Mouse (Mus musculus) stomach, embryonic 15.5 days (tissue): Measurements from ENCODE around the gene Fras1. TPM values are rescaled to one million over a fixed set of nuclear protein-coding genes. Genes with fewer than 3 reads are reported as not detected.

Experiments used
- ATAC-seq: fragments of 200-750 bp; cut with Nextera tagmentation; 2 replicates; pipeline ENCODE4 v1.8.0; 2017; ENCODE audit warnings: low read depth, moderate number of reproducible peaks, moderate TSS enrichment; ENCODE audit not compliant: insufficient read depth, low FRiP score
- H3K27ac ChIP-seq: fragments of 300-500 bp; sonication (generic); 2 replicates; pipeline ENCODE4 v1.5.1; 2015; ENCODE audit warnings: mild to moderate bottlenecking, inconsistent platforms
- H3K27me3 ChIP-seq: fragments of 300-500 bp; sonication (generic); replicated peaks from 2 replicates; pipeline ENCODE4 v1.6.1; 2015; ENCODE audit warnings: inconsistent platforms
- H3K36me3 ChIP-seq: fragments of 300-500 bp; sonication (generic); 2 replicates; pipeline ENCODE4 v1.6.1; 2015; ENCODE audit warnings: inconsistent platforms
- H3K4me1 ChIP-seq: fragments of 300-500 bp; sonication (generic); 2 replicates; pipeline ENCODE4 v1.6.1; 2015; ENCODE audit warnings: inconsistent platforms
- H3K4me2 ChIP-seq: fragments of 300-500 bp; sonication (generic); 2 replicates; pipeline ENCODE4 v1.6.1; 2015; ENCODE audit warnings: mild to moderate bottlenecking, inconsistent platforms
- H3K4me3 ChIP-seq: fragments of 300-500 bp; sonication (generic); replicated peaks from 2 replicates; pipeline ENCODE4 v1.5.1; 2015; ENCODE audit warnings: inconsistent platforms
- H3K9ac ChIP-seq: fragments of 300-500 bp; sonication (generic); 2 replicates; pipeline ENCODE4 v1.6.1; 2015; ENCODE audit warnings: inconsistent platforms
- H3K9me3 ChIP-seq: fragments of 300-500 bp; sonication (generic); 2 replicates; pipeline ENCODE4 v1.6.1; 2016; ENCODE audit warnings: inconsistent platforms
- WGBS: fragments of 180-500 bp; shearing (Covaris S2); methylation state at CpG from one replicate; pipeline ENCODE4 v1.1.7; 2015; 5-methylcytosine and 5-hydroxymethylcytosine counted together
- polyA plus RNA-seq: library from polyadenylated mRNA; unstranded; fragments of >200 nt; fragmentation: Nextera tagmentation; extraction: Ambion mirVana; gene quantifications from 2 replicates; pipeline ENCODE4 v1.2.1, GENCODE M21; 2015

The Fras1 gene
- polyA plus RNA-seq, 1 experiment from 2014 or later: 20.3 TPM

DNA sequence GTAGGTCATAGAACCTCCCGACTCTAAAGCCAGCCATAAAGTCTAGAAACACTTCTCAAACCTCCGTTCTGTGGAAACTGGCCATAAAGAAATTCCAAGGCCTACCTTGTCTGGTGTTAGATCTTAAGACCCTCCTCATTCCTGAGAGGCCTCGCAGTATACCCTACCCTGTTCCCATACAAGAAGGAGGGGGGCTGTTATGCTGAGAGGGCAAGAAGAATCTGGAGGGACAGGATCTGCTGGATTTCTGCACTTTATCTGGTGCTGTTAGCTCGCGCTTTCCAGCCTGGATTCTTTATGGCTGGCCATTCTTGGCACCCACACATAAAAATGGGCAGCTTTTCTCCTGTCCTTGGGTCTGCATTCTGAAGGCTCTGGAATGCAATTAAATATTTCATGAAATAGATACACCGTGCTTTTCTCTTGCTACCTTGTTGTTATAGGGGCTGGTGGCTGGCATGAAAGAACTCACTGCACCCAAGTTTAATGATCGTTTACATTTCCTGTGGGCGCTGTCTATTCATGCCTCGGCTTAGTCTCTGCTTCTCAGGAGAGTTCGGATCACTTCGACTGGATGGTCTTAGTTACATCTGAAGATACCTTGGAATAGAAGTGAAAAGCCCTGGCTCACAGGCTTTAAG lies 39.1 kb downstream of the Fras1 start:
- H3K27ac ChIP-seq: 0 out of 2 replicates have a peak overlapping the region, but pooled peaks have one; percentile 52
- peak; percentile 70 for ATAC-seq
- H3K36me3 ChIP-seq: no peaks in the 10 kb centered on the region
- H3K9ac ChIP-seq: no peak overlapping the region
- no peaks in the 10 kb centered on the region for H3K4me1 ChIP-seq
- 0 out of 2 replicates have a peak overlapping the region, but pooled peaks have one; percentile 2 for H3K4me2 ChIP-seq
- no peak overlapping the region for H3K4me3 ChIP-seq
- no peaks in the 10 kb centered on the region for H3K27me3 ChIP-seq
- 50% methylated on average over 11 of the region's 11 CpGs for WGBS
- H3K9me3 ChIP-seq: no peaks in the 10 kb centered on the region

DNA sequence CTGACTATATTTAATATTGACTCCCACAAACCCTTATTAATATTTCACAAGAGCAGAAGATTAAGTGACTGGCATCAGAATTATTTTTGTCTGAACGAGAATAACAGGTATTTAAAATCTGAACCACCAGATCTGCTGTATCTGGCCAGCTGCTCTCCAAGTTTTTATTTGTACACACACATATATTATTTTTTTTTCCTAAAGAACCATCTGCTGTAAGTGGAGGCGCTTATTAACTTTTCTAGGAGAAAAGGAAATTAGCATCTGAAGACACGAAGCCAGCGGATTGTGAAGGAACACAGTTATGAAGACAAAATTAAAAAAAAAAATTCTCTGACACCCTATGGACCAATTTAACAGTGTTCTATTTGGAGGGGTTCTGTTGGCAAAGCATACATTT lies 43.4 kb downstream of the Fras1 start:
- H3K36me3 ChIP-seq: no peaks in the 10 kb centered on the region
- 76% methylated on average over 4 of the region's 4 CpGs for WGBS
- no peaks in the 10 kb centered on the region for H3K4me1 ChIP-seq
- H3K27me3 ChIP-seq: no peaks in the 10 kb centered on the region
- H3K4me2 ChIP-seq: no peak overlapping the region
- H3K9me3 ChIP-seq: no peaks in the 10 kb centered on the region
- H3K4me3 ChIP-seq: no peak overlapping the region
- no peak overlapping the region for H3K27ac ChIP-seq
- ATAC-seq: no peak
- H3K9ac ChIP-seq: no peak overlapping the region

DNA sequence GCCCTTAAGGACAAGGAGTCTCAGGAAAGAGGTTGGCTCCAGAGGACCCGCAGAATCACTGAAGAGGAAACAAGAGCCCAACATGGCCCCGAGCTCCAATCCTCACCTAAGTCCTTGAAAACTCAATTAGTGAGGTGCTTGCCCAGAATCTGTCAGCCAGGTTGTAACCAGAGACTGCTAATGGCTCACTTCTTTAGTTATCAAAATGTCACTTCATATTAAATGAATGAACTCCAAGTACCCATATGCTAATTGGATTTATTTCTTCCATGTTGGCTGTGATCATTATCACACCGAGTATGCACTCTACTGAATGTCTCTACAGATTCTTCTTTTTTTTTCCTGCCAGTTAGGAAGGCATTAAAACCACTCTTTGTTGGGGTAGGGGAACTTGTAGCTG lies 47.8 kb downstream of the Fras1 start:
- Histone ChIP-seq H3K4me2 (no peak overlapping the region), H3K9ac (no peak overlapping the region), H3K36me3 (no peaks in the 10 kb centered on the region), H3K9me3 (no peaks in the 10 kb centered on the region), H3K27me3 (no peaks in the 10 kb centered on the region), H3K27ac (no peak overlapping the region), H3K4me3 (no peak overlapping the region), H3K4me1 (no peaks in the 10 kb centered on the region)
- ATAC-seq: no peak
- WGBS: 78% methylated on average over 3 of the region's 3 CpGs

DNA sequence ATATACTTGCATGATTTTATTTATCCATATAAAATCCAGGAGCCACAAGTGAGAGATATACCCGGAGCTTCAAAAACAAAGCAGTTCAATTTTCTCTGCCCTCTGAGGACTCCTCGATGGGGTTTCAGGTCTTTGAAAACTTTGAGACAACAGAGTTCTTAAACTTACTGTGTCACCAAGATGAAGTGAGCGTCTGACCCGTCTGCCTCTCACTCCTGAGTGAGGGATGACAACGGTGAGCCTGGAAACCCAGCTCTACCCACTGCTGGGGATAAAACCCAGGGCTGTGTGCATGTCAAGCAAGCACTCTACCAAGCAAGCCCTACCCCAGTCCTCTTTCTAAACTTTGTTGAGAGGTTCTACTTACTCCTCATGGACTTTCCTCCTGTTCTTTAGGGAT lies 49.0 kb downstream of the Fras1 start:
- 93% methylated on average over 5 of the region's 5 CpGs for WGBS
- H3K27ac ChIP-seq: no peak overlapping the region
- H3K36me3 ChIP-seq: no peaks in the 10 kb centered on the region
- no peaks in the 10 kb centered on the region for H3K9me3 ChIP-seq
- H3K4me2 ChIP-seq: no peak overlapping the region
- H3K4me3 ChIP-seq: no peak overlapping the region
- no peaks in the 10 kb centered on the region for H3K4me1 ChIP-seq
- H3K27me3 ChIP-seq: no peaks in the 10 kb centered on the region
- ATAC-seq: no peak
- no peak overlapping the region for H3K9ac ChIP-seq

DNA sequence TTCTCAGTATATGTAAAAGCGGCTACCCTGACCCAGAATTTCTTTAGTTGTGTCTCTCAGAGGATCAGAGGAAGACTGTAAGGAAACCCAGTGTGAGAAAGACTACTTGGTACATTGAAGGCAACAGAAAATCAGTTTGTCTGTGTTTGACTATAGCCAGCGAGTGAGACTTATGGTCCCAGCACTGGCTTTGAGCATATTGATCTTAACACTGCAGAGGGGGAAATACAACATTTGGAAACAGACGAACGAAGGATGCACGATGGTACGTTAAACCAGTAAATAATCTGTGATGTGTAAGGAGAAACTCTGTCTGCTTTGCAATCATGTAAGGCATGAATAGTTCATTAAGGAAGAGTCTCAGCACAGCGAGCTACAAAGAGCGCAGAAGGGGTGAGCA lies 51.6 kb downstream of the Fras1 start:
- Histone ChIP-seq H3K36me3 (no peaks in the 10 kb centered on the region), H3K4me3 (no peak overlapping the region), H3K9me3 (no peaks in the 10 kb centered on the region), H3K27ac (no peak overlapping the region), H3K4me1 (no peaks in the 10 kb centered on the region), H3K27me3 (no peaks in the 10 kb centered on the region), H3K9ac (no peak overlapping the region), H3K4me2 (no peak overlapping the region)
- no peak for ATAC-seq
- 92% methylated on average over 8 of the region's 8 CpGs for WGBS

DNA sequence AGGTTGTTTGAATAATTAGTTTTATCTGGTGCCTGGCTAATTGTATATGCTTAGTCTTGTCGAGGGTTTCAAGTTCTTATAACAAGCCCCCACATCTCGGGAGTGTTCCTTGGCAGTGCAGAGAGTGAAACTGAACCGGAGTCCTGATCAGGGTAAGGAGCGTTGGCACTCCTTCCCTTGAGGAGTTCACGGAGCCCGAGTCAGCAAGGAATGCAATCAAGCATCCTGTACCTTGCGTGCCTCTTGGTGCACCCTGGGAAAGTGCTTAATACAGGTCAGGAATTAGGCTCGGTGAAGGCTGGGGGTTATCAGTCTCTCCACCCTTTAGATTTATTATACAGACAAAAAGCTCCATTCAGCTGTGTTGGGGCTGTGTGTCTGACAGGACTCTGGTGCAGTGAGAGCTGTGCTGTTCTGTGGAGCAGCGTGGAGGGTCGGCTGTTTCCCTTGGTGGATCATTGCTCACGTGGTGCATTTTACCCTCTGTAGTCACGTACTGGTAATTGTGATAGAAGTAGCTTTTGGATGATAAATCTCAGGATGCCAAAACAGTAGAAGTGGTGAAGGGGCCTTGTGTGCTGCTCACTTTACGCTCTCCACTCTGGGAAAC lies 55.9 kb downstream of the Fras1 start:
- no peaks in the 10 kb centered on the region for H3K4me1 ChIP-seq
- H3K4me2 ChIP-seq: peak overlapping the region; percentile 21; the same call in 1 of the 2 replicates
- 29% methylated on average over 13 of the region's 13 CpGs for WGBS
- H3K27ac ChIP-seq: no peak overlapping the region
- no peak overlapping the region for H3K9ac ChIP-seq
- ATAC-seq: peak; percentile 56; the same call in 1 of the 2 replicates
- H3K9me3 ChIP-seq: no peaks in the 10 kb centered on the region
- no peaks in the 10 kb centered on the region for H3K27me3 ChIP-seq
- 0 out of 2 replicates have a peak overlapping the region, but pooled peaks have one; percentile 5 for H3K4me3 ChIP-seq
- no peaks in the 10 kb centered on the region for H3K36me3 ChIP-seq

DNA sequence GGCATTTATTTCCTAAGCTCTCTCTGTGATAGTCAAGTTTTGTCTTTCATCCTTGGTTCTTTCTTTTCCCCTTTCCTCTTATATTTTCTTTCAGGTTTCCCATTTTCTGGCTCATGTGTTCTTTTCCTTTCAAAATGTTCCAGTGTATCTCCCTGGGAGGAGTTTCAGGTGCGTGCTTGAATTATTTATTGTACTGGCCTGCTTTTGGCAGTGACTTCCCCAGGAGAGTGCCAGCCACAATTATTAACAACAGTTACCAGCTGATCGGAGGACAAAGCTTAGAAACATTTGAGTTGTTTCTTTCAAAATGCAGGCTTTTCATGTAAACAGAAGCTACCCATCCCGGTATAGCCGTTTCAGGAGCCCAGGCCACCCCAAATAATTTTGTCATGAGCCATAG lies 64.1 kb downstream of the Fras1 start:
- Histone ChIP-seq H3K27ac (no peak overlapping the region), H3K4me2 (no peak overlapping the region), H3K9ac (no peak overlapping the region), H3K9me3 (no peaks in the 10 kb centered on the region), H3K36me3 (no peaks in the 10 kb centered on the region), H3K27me3 (no peaks in the 10 kb centered on the region), H3K4me3 (no peak overlapping the region), H3K4me1 (peaks cover 3% of the 10 kb centered on the region; the same call in 1 of the 2 replicates)
- WGBS: 75% methylated on average over 4 of the region's 4 CpGs
- ATAC-seq: no peak

DNA sequence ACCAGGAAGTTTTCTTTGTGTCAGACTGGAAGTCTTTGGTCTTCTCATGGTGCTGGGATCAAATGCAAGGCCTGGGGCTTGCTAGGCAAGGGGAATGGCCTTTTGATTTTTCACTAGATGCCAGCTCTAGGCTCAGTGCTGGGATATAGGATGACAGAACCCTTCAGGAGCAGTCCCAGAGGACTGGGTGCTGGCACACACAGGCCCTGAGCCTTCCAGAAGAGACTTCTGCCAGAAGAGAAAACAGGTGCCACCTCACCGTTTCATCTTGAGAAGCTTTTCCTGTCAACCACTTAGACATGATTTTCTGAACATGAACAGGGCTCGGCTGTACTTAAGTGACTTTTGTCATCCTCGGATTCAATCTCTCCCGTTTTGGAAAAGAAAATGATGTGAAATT lies 66.1 kb downstream of the Fras1 start:
- Histone ChIP-seq H3K27me3 (no peaks in the 10 kb centered on the region), H3K9ac (no peak overlapping the region), H3K4me3 (no peak overlapping the region), H3K27ac (no peak overlapping the region), H3K4me1 (peaks cover 3% of the 10 kb centered on the region; the same call in 1 of the 2 replicates), H3K36me3 (no peaks in the 10 kb centered on the region), H3K9me3 (no peaks in the 10 kb centered on the region), H3K4me2 (no peak overlapping the region)
- WGBS: 84% methylated on average over 4 of the region's 4 CpGs
- ATAC-seq: no peak

DNA sequence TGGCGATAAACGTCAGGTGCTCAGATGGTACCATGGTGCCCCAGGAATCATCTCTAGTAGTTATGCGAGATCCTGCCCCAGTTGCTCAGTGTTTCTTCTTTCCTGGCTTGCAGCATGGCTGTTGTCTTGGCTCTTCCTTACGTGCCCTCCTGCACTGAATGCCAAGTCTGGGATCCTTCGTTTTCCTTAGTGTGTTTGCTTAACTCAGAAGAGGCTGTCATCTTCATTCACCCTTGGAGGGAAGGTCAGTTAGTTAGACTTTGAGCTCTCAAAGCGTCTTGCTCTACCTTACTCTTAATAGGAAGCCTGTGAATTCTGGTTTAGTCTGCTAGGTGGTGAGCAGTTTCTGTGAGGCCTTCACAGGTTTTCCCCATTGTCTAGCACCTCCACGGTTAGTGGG lies 73.7 kb downstream of the Fras1 start:
- H3K36me3 ChIP-seq: no peaks in the 10 kb centered on the region
- H3K9me3 ChIP-seq: no peaks in the 10 kb centered on the region
- no peak overlapping the region for H3K9ac ChIP-seq
- H3K4me2 ChIP-seq: no peak overlapping the region
- no peak overlapping the region for H3K4me3 ChIP-seq
- no peaks in the 10 kb centered on the region for H3K27me3 ChIP-seq
- H3K4me1 ChIP-seq: no peaks in the 10 kb centered on the region
- WGBS: 85% methylated on average over 7 of the region's 7 CpGs
- ATAC-seq: no peak
- no peak overlapping the region for H3K27ac ChIP-seq

DNA sequence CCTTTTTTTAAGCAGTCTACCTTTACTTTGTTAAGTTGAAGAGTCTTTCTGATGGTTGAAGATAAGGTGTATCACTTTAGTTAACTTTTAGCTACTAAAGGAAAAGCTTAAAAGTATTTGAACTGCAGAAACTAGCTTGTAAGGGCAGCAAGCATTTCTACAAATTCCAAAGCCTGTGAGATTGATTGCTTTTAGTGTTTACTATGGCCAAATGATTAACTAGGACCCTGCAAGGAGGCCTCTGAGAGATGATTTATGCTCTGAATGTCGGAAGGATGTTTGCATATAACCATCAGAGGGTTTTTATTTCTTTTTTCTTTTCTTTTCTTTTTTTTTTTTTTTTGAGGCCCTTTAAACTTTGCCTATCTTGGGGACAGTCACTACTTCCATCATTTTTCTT lies 78.3 kb downstream of the Fras1 start:
- Histone ChIP-seq H3K9ac (no peak overlapping the region), H3K4me2 (no peak overlapping the region), H3K9me3 (no peaks in the 10 kb centered on the region), H3K36me3 (no peaks in the 10 kb centered on the region), H3K4me3 (no peak overlapping the region), H3K27me3 (no peaks in the 10 kb centered on the region), H3K4me1 (0 out of 2 replicates have a peak, but pooled peaks cover 3% of the 10 kb centered on the region), H3K27ac (peak overlapping the region; percentile 45; the same call in 1 of the 2 replicates)
- 10% methylated on average over 1 of the region's 1 CpGs for WGBS
- peak; percentile 72; the same call in 1 of the 2 replicates for ATAC-seq

DNA sequence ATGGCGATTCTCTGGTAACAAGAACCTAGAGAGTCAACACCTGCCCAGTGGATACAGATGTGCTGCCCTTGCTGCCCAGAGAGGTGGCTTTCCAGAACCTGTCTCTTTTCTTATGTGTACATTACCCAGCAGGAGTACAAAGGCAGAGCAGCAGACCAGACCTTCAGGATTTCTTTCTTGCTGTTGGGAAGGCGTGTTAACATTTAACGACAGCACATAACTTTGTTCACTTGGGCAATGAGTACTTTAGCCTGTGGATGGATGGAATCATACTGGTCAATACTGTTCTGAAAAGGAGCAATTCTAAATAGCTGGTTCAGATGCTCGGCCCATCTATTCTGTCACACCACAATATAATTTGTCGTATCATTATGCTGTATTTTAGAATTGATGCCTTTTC lies 79.6 kb downstream of the Fras1 start:
- H3K36me3 ChIP-seq: no peaks in the 10 kb centered on the region
- no peak overlapping the region for H3K4me2 ChIP-seq
- H3K4me1 ChIP-seq: 0 out of 2 replicates have a peak, but pooled peaks cover 3% of the 10 kb centered on the region
- no peaks in the 10 kb centered on the region for H3K9me3 ChIP-seq
- ATAC-seq: no peak
- WGBS: 77% methylated on average over 5 of the region's 5 CpGs
- no peak overlapping the region for H3K9ac ChIP-seq
- H3K27ac ChIP-seq: peak overlapping the region; percentile 13; the same call in 1 of the 2 replicates
- H3K27me3 ChIP-seq: no peaks in the 10 kb centered on the region
- H3K4me3 ChIP-seq: no peak overlapping the region

DNA sequence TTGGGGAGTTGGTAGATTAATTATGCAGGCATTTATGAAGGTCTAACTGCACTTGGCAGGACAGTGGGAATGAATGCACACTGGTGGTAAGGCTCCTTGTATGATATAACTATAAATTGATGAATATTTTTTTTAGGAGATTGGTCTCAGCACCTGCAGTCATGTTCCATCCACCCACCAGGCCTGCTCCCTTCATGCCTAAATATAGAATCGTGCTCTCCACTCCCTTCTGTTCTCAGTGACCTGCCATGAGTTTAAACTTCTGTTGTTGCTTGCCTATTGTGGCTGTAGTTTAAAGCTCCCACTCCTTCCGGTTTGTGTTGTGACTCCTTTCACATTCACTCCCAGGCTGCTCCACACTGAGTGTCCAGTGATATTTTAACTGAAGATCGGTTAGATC lies 80.7 kb downstream of the Fras1 start:
- no peaks in the 10 kb centered on the region for H3K9me3 ChIP-seq
- no peaks in the 10 kb centered on the region for H3K36me3 ChIP-seq
- ATAC-seq: no peak
- H3K4me3 ChIP-seq: no peak overlapping the region
- no peak overlapping the region for H3K27ac ChIP-seq
- no peak overlapping the region for H3K4me2 ChIP-seq
- H3K9ac ChIP-seq: no peak overlapping the region
- no peaks in the 10 kb centered on the region for H3K27me3 ChIP-seq
- 0 out of 2 replicates have a peak, but pooled peaks cover 3% of the 10 kb centered on the region for H3K4me1 ChIP-seq
- 60% methylated on average over 3 of the region's 3 CpGs for WGBS
